Mouse (Mus musculus): Measurements from ENCODE around the gene 6030452D12Rik. TPM values are rescaled to one million over a fixed set of nuclear protein-coding genes. Genes with fewer than 3 reads are reported as not detected.

6030452D12Rik gene
- polyA plus RNA-seq, 1 experiment from 2014 or later: not detected

- ATAC-seq: peak; percentile 68
- H3K4me2 ChIP-seq (ENCODE audit: low read depth, low read length): no peak overlapping the region
- WGBS: 66% methylated on average over 10 of the region's 10 CpGs
- H3K9me3 ChIP-seq (ENCODE audit: control insufficient read depth, low read length): no peaks in the 10 kb centered on the region
- no peak overlapping the region for H3K27ac ChIP-seq (ENCODE audit: low read length)
- 0 out of 2 replicates have a peak, but pooled peaks cover 3% of the 10 kb centered on the region for H3K4me1 ChIP-seq (ENCODE audit: control insufficient read depth, insufficient read depth, low read length)
- no peaks in the 10 kb centered on the region for H3K27me3 ChIP-seq (replicated peaks; ENCODE audit: control insufficient read depth, insufficient read depth, low read length)
- no peak overlapping the region for H3K4me3 ChIP-seq (ENCODE audit: low read length)
- no peaks in the 10 kb centered on the region for H3K36me3 ChIP-seq (ENCODE audit: control insufficient read depth, insufficient read depth, low read length)
- H3K9ac ChIP-seq (ENCODE audit: low read depth, low read length): no peak overlapping the region
Measured at GRCm38 (mm10) chr8:106548366-106548936, 48.1 kb downstream of the 6030452D12Rik start.

DNA sequence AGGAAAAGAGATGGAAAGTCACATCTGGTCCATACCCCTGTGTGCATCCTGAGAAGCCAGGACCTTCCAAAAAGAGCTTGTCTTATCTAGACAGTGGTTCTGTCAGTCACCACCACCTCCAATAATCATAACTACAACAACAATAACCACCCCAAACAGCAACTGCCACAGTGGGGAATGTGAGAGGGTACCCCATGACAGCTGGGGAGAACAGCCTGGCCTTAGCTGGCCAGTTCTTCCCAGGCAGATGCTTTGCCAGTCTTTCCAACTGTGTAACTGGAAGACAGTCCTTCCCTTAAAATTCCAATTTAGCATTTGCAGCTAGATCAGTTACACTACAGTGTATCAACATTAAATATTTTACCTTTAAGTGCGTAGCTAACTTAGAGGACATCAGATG is 50.6 kb downstream of the 6030452D12Rik start:
- Histone ChIP-seq H3K9me3 (ENCODE audit: control insufficient read depth, low read length) (no peaks in the 10 kb centered on the region), H3K4me3 (ENCODE audit: low read length) (no peak overlapping the region), H3K4me2 (ENCODE audit: low read depth, low read length) (no peak overlapping the region), H3K4me1 (ENCODE audit: control insufficient read depth, insufficient read depth, low read length) (0 out of 2 replicates have a peak, but pooled peaks cover 3% of the 10 kb centered on the region), H3K27ac (ENCODE audit: low read length) (no peak overlapping the region), H3K36me3 (ENCODE audit: control insufficient read depth, insufficient read depth, low read length) (peaks cover 2% of the 10 kb centered on the region; the same call in 1 of the 2 replicates), H3K9ac (ENCODE audit: low read depth, low read length) (no peak overlapping the region), H3K27me3 (replicated peaks; ENCODE audit: control insufficient read depth, insufficient read depth, low read length) (no peaks in the 10 kb centered on the region)
- 94% methylated on average over 1 of the region's 1 CpGs for WGBS
- ATAC-seq: no peak

DNA sequence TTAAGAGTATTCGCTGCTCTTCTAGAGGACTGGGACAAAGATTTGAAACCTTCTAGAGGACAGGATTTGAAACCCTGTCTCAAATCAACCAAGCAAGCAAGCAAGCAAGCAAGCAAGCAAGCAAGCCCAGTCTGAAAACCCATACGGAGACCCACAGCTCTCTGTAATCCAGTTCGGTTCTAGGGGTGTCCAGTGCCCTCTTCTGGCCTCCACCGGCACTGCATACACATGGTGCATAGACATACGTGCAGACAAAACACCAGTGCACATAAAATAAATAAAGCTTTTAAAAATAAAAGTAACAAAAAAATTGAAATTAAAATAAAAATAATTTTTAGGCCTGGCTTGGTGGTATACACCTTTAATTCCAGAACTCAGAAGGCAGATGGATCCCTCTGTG is 53.7 kb downstream of the 6030452D12Rik start:
- WGBS: 96% methylated on average over 5 of the region's 5 CpGs
- H3K36me3 ChIP-seq (ENCODE audit: control insufficient read depth, insufficient read depth, low read length): peaks cover 2% of the 10 kb centered on the region; the same call in 1 of the 2 replicates
- H3K9ac ChIP-seq (ENCODE audit: low read depth, low read length): no peak overlapping the region
- H3K9me3 ChIP-seq (ENCODE audit: control insufficient read depth, low read length): peaks cover 4% of the 10 kb centered on the region; the same call in 1 of the 2 replicates
- H3K27me3 ChIP-seq (replicated peaks; ENCODE audit: control insufficient read depth, insufficient read depth, low read length): no peaks in the 10 kb centered on the region
- no peak overlapping the region for H3K27ac ChIP-seq (ENCODE audit: low read length)
- no peak overlapping the region for H3K4me2 ChIP-seq (ENCODE audit: low read depth, low read length)
- H3K4me1 ChIP-seq (ENCODE audit: control insufficient read depth, insufficient read depth, low read length): no peaks in the 10 kb centered on the region
- no peak overlapping the region for H3K4me3 ChIP-seq (ENCODE audit: low read length)
- no peak for ATAC-seq

GRCm38 (mm10) chr8:106556068-106556645 is 55.8 kb downstream of the 6030452D12Rik start:
- H3K4me1 ChIP-seq (ENCODE audit: control insufficient read depth, insufficient read depth, low read length): peaks cover 4% of the 10 kb centered on the region; the same call in 1 of the 2 replicates
- WGBS: 73% methylated on average over 6 of the region's 7 CpGs
- peaks cover 4% of the 10 kb centered on the region; the same call in 1 of the 2 replicates for H3K9me3 ChIP-seq (ENCODE audit: control insufficient read depth, low read length)
- no peak for ATAC-seq
- no peak overlapping the region for H3K27ac ChIP-seq (ENCODE audit: low read length)
- H3K4me3 ChIP-seq (ENCODE audit: low read length): no peak overlapping the region
- no peak overlapping the region for H3K4me2 ChIP-seq (ENCODE audit: low read depth, low read length)
- H3K27me3 ChIP-seq (replicated peaks; ENCODE audit: control insufficient read depth, insufficient read depth, low read length): no peaks in the 10 kb centered on the region
- peaks cover 2% of the 10 kb centered on the region; the same call in 1 of the 2 replicates for H3K36me3 ChIP-seq (ENCODE audit: control insufficient read depth, insufficient read depth, low read length)
- no peak overlapping the region for H3K9ac ChIP-seq (ENCODE audit: low read depth, low read length)

Other genes with a start within 250 kb of the 6030452D12Rik start
- 21.7 and 23.3 TPM in 2 replicates for gene Smpd3, start 162.5 kb upstream of the 6030452D12Rik start, polyA plus RNA-seq (2015; fragmentation: Nextera tagmentation; extraction: Ambion mirVana)
- gene Zfp90, start 85.2 kb upstream of the 6030452D12Rik start, polyA plus RNA-seq (2015; fragmentation: Nextera tagmentation; extraction: Ambion mirVana): 11.9 and 12.5 TPM in 2 replicates
- gene Cdh3, start 10.4 kb downstream of the 6030452D12Rik start, polyA plus RNA-seq (2015; fragmentation: Nextera tagmentation; extraction: Ambion mirVana): 11.5 and 12.5 TPM in 2 replicates
- 8.4 and 10.6 TPM in 2 replicates for gene Gm10073, start 72.9 kb downstream of the 6030452D12Rik start, polyA plus RNA-seq (2015; fragmentation: Nextera tagmentation; extraction: Ambion mirVana)
- 170 and 181 TPM in 2 replicates for gene Cdh1, start 102.8 kb downstream of the 6030452D12Rik start, polyA plus RNA-seq (2015; fragmentation: Nextera tagmentation; extraction: Ambion mirVana)
- 7.2 and 7.4 TPM in 2 replicates for gene Tango6, start 182.5 kb downstream of the 6030452D12Rik start, polyA plus RNA-seq (2015; fragmentation: Nextera tagmentation; extraction: Ambion mirVana)

All from intestine, embryonic 16.5 days (tissue).